Mouse (Mus musculus) neural tube, embryonic 11.5 days (tissue): Measurements from ENCODE around the gene Mup15. TPM values are rescaled to one million over a fixed set of nuclear protein-coding genes. Genes with fewer than 3 reads are reported as not detected.
"Not testable (repeated sequence)": the region's sequence is repeated elsewhere in the genome, so short reads cannot be mapped to it uniquely, and the experiment has no call there.

Experiments
- ATAC-seq: fragments of 200-750 bp; cut with Nextera tagmentation; 2 replicates; pipeline ENCODE4 v1.8.0; 2017; ENCODE audit warnings: moderate number of reproducible peaks, mild to moderate bottlenecking, moderate TSS enrichment, moderate library complexity; ENCODE audit not compliant: insufficient read depth, low FRiP score, low TSS enrichment
- DNase-seq: peaks from one replicate; pipeline ENCODE4 v3.0.0-alpha.2; 2015; ENCODE audit warnings: low spot score
- H3K27ac ChIP-seq: fragments of 300-500 bp; sonication (generic); 2 replicates; pipeline ENCODE4 v1.5.1; 2014; ENCODE audit warnings: low read depth, mild to moderate bottlenecking, low read length
- H3K27me3 ChIP-seq: fragments of 300-500 bp; sonication (generic); 2 replicates; pipeline ENCODE4 v1.6.1; 2014; ENCODE audit warnings: mild to moderate bottlenecking, low read length, mixed read lengths; ENCODE audit not compliant: control insufficient read depth, insufficient read depth
- H3K36me3 ChIP-seq: fragments of 300-500 bp; sonication (generic); 2 replicates; pipeline ENCODE4 v1.6.1; 2014; ENCODE audit warnings: mild to moderate bottlenecking, low read length, moderate library complexity, mixed read lengths; ENCODE audit not compliant: control insufficient read depth, insufficient read depth
- H3K4me1 ChIP-seq: fragments of 300-500 bp; sonication (generic); 2 replicates; pipeline ENCODE4 v1.6.1; 2014; ENCODE audit warnings: low read length, mixed read lengths; ENCODE audit not compliant: control insufficient read depth, insufficient read depth
- H3K4me2 ChIP-seq: fragments of 300-500 bp; sonication (generic); 2 replicates; pipeline ENCODE4 v1.6.1; 2014; ENCODE audit warnings: low read depth, mild to moderate bottlenecking, moderate library complexity
- H3K4me3 ChIP-seq: fragments of 300-500 bp; sonication (generic); 2 replicates; pipeline ENCODE4 v1.5.1; 2014; ENCODE audit warnings: low read depth, low read length
- H3K9ac ChIP-seq: fragments of 300-500 bp; sonication (generic); 2 replicates; pipeline ENCODE4 v1.6.1; 2014; ENCODE audit warnings: mild to moderate bottlenecking, low read length
- H3K9me3 ChIP-seq: fragments of 300-500 bp; sonication (generic); 2 replicates; pipeline ENCODE4 v1.6.1; 2016; ENCODE audit warnings: low read length; ENCODE audit not compliant: control insufficient read depth
- WGBS: fragments of 180-500 bp; shearing (Covaris S2); extraction: QIAGEN DNeasy Blood & Tissue Kit; methylation state at CpG from one replicate; pipeline ENCODE4 v1.1.7; 2014; 5-methylcytosine and 5-hydroxymethylcytosine counted together
- polyA plus RNA-seq: library from polyadenylated mRNA; unstranded; fragments of >200 nt; fragmentation: Nextera tagmentation; extraction: Ambion mirVana; gene quantifications from 2 replicates; pipeline ENCODE4 v1.2.1, GENCODE M21; 2014

Mup15 gene
- polyA plus RNA-seq, result 0.80 TPM in 1 of 2 replicates, not detected in the other

DNA sequence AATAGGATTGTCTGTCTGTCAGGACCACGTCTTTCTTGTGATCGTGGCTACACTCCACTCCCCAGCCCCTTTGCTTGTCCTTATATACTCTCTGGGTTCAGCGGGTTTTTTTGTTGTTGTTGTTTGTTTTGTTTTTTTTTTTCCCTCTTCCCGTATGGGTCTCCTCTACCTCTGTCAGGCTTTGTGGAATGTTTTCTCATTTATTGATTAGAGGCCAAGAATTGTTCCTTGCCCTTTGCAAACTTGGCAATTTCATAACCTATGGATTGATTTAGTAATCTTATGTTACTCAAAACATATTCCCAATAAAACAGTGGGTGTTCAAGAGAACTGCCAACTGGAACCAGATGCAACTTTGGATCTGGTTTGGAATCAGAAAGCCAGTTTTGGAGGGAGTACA lies at the start of gene Mup15:
Mup15 (minus strand) TSS at position 101 of the 400 bp plus-strand sequence.
- H3K4me1 ChIP-seq, H3K27me3 ChIP-seq, H3K36me3 ChIP-seq, ATAC-seq, H3K4me3 ChIP-seq, H3K9ac ChIP-seq, H3K4me2 ChIP-seq, H3K27ac ChIP-seq, H3K9me3 ChIP-seq, DNase-seq: not testable (repeated sequence)
- no CpG with 5 or more reads among the region's 4 CpGs for WGBS

Other genes starting within 250 kb of the Mup15 start
- gene Mup13, start 211.5 kb downstream of the Mup15 start, polyA plus RNA-seq, result not detected in 2 replicates
- gene Mup14, start 135.7 kb downstream of the Mup15 start, polyA plus RNA-seq, result 2.7 and 3.4 TPM in 2 replicates
- not detected in 2 replicates for gene Mup16, start 79.8 kb upstream of the Mup15 start, polyA plus RNA-seq
- not detected in 2 replicates for gene Mup17, start 156.1 kb upstream of the Mup15 start, polyA plus RNA-seq
- not detected in 2 replicates for gene Mup18, start 234.4 kb upstream of the Mup15 start, polyA plus RNA-seq